In genomic region chr3:30505741-30506251, GRCm38 (mm10) we compare ENCODE assay signal across 8 mouse cellular contexts. TPM values are rescaled to one million over a fixed set of nuclear protein-coding genes. Genes with fewer than 3 reads are reported as not detected.
DNase-seq lines count a peak whose midpoint lies in the region; ATAC-seq and TF ChIP-seq lines count a peak whose summit lies in the region.

No protein-coding gene starts in this region.

- no peak for TF ChIP-seq CTCF in brain, embryonic 14.5 days (IDR thresholded peaks at IDR 0.05; ENCODE audit: borderline replicate concordance, extremely low read depth, insufficient read depth, insufficient read length)

- no peak for TF ChIP-seq POLR2A in brain, embryonic 14.5 days (IDR thresholded peaks at IDR 0.05; ENCODE audit: borderline replicate concordance, extremely low read depth, insufficient read depth, insufficient read length, poor library complexity, severe bottlenecking)

- peak; percentile 82 for DNase-seq in heart, adult 11 months
- DNase-seq in heart, adult 9 months (ENCODE audit: low spot score in 2 of 2): no peak
- DNase-seq in brain, embryonic 14.5 days (ENCODE audit: low read depth): peak; percentile 52
- DNase-seq in induced T-regulatory cell, adult 2 months (ENCODE audit: low read depth): peak; percentile 22
- peak; percentile 10 for DNase-seq in lung, postnatal 10 days
- DNase-seq in thymus, postnatal 10 days (ENCODE audit: low spot score in 2 of 2): no peak

- ATAC-seq in cerebellum, adult (ENCODE audit: insufficient number of reproducible peaks, low FRiP score, low TSS enrichment): no peak
- ATAC-seq in erythroblast, adult 5-6 weeks (replicated peaks; ENCODE audit: low FRiP score, poor library complexity, severe bottlenecking): no peak

RNA-seq across cellular contexts. Expression of gene Mecom, which starts 42.0 kb away (rescaled TPM):
- 3.7 and 7.3 TPM in 2 replicates for polyA plus RNA-seq in brain, embryonic 14.5 days (2012; rRNA removed)
- total RNA-seq in erythroblast, adult 5-6 weeks (2015; ENCODE audit: low replicate concordance): 0.58 and 1.0 TPM in 2 replicates
- 0.84 TPM in 1 of 2 replicates, not detected in the other for total RNA-seq in erythroblast, adult 5-6 weeks (2017; ENCODE audit: low replicate concordance)

Comparison
In these comparisons a context has a peak if more than half of its experiments do, and no peak if none do; other contexts are left out.
1. DNase-seq: peak in heart, adult 11 months (single experiment), brain, embryonic 14.5 days (single experiment), induced T-regulatory cell, adult 2 months (single experiment) and lung, postnatal 10 days (single experiment); none in heart, adult 9 months (0 of 2) and thymus, postnatal 10 days (0 of 2).